Mouse (Mus musculus) left cerebral cortex, postnatal 4 days (tissue): Measurements from ENCODE around the gene Crispld2. TPM values are rescaled to one million over a fixed set of nuclear protein-coding genes. Genes with fewer than 3 reads are reported as not detected.

Experiments
- DNase-seq: peaks from one replicate; pipeline ENCODE4 v3.0.0-alpha.2; 2022
- intact Hi-C: fragments of 180-260 bp; cut with DNase I; formaldehyde crosslinking; loops from one replicate; pipeline ENCODE4 v1.15.1; 2025
- total RNA-seq, 2 experiments: library from RNA; stranded (reverse); gene quantifications; 2 replicates each; pipeline ENCODE4 v1.2.3; 2021

Crispld2 gene
- total RNA-seq, 2 experiments from 2014 or later, result 1.7 to 1.8 TPM

DNA sequence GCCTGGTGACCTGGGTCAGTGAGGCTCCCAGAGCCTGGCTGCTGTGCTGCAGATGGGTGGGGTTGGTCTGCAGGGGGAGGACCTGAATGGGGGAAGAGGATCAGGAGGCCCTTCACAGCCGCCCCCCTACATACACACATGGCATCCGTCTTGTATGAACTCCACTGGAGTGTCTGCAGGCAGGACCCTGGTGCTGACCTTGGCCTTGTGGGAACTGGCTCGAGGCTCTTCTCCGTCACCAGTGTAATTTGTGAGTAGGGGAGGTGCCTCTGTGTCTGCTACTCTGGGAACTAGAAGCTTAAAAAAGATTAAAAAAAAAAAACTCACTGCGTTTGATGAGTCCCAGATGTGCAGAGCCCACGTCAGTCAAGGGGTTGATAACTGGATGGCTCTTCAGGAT lies 2.3 kb downstream of the Crispld2 start:
- DNase-seq, result no peak
- intact Hi-C loops, result no loop called here

DNA sequence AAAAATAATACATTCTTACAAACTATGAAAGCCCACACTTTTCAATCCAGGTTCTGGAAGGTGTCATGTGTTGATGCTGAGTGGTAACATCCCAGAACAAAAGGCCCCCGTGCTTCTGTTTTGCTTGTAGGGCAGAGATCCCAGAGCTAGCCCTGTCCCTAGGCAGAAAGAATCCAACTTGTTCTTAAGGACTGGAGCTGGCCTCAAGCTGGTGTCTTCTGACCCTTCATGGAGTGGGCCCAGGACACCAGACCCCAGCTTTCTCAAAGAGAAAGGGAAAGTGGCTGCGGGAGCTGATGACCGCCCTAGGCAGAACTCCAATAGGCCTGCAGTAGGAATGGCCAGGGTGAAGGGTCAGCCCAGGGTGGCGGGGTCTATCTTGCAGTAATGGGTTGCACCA lies 5.0 kb downstream of the Crispld2 start:
- DNase-seq, result no peak
- intact Hi-C loops, result no loop called here

DNA sequence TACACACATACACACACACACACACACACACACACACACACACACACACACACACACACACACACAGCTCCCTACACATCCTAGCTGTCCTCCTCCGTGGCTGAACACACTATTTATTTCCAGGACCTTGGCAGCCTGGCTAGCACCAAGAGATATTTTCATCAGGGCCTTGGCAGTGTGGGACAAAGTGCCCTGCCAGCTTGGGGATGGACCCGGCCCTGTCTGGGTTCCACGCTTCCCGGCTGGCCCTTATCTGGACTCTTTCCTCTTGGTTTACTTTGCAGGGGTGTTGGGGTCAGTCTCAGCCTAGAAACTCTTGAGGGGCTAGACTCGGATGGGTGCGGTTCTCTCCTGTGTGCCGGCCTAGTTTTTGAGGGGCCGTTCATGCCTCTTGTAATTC lies 8.2 kb downstream of the Crispld2 start:
- DNase-seq, result no peak
- intact Hi-C loops, result no loop called here

DNA sequence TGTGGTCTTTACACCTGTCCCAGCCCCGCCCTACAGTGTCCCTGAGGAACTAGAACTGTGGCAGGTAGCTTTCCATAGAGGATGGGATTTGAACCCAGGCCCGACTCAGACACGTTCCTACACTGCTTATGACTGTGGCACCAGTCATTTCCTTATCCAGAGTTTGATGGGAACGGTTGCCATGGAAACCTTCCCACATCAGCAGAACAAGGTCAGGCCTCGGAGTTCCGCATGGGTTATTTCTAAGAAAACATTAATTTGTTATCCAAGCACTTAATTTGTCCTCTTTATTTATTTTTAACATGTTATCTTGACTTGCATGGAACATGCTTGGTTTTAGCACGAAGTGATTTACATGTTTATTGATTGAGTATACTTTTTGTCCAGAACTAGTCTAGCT lies 9.5 kb downstream of the Crispld2 start:
- intact Hi-C loops, result no loop called here
- no peak for DNase-seq

DNA sequence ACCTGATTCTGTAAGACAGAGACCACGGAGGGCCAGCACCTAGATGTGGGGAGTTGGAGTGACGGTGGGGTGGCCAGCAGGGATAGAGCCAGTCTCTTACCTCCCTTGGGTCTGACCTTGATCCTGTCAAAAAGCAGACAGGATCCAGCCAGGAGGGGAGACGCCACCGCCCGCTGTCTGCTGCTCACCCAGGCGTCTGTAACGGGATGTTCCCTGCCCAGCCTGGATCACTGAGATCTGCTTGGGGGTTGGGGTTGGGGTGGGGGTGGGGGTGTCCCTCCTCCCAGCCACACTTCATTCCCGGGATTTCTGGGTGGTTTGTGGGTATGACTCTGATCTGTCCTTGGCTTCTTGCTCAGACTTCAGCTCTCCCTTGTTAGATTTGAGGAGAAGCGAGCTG lies 10.1 kb downstream of the Crispld2 start:
- DNase-seq, result no peak
- intact Hi-C loops, result no loop called here

DNA sequence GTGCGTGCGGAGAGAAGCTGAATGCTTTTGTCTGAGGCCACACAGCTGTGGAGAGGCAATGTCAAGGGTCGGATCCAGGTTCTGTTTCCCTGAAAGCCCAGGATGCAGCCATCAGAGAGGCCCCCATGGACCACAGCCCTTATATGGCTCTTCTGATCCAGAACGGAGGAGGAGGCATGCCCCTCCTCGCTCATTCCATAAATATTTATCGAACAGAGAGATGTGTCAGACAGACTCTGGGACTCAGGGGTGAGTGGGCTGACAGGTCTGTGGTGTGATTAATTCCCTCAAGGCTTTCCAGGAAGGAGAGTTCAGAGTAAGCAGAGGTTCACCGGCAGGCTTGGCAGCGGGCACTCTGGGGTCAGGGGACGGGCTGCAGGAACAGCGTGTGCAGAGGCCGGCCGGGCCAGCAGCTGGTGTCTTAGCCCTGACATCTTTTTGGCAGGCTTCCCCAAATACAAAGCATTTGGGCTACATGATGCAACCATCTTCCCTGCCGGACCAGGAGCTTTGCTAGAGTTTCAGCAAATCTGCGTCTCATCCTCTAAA lies 12.0 kb downstream of the Crispld2 start:
- peak; percentile 57 for DNase-seq
- intact Hi-C loops, result no loop called here

DNA sequence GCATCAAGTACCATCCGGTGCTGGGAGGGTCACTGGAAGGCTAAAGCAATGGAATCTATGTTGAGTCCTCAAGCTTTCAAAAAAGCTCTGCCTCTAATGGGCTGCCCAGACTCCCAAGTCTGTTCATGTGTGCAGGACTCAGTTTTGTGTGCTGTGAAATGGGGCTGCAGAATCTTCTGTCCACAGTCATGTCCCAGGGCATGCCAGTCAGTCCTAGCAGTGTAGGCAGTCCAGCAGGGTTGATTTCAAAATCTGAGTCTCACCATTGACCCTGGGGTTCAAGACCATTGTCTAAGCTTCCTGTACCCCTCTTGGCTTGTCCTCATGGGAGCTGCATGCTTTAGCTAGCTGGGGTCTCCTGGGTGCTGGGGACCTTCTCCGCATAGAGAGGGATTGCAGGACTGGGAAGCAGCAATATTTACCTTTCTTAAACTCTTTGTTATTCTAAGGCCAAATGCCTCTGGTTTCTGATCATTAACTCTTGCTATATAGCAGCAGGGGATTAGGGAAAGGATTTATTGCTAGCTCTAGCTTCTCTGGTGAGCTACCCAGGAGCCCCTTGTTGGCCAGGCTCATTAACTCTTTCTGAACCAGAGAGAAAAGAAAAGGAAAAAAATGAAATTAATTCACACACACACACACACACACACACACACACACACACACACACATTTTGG lies 12.6 kb downstream of the Crispld2 start:
- no peak for DNase-seq
- intact Hi-C loops, result no loop called here

DNA sequence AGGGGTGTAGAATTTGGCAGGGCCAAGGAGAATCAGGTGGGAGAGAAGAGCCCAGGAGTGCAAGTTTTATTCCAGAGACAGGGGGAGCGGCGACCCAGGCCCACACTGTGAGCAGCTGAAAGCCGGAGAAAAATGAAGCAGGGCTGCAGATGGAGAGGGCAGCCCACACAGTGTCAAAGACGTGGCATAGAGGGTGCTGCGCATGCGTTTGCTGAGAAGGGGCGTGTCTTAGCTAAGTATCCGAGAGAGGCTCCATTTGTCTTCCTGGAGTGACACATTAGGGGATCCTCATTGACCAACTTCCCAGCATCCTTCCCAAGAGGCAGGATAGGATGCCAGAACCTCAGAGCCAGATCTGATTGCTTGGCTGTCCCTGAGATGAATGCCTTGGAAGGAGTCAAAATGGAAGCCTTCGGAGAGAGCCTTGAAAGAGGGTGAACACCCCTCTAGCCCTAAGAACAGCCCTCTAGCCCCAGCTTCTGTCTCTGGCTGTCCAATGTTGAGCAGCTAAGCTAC lies 14.5 kb downstream of the Crispld2 start:
- intact Hi-C loops, result no loop called here
- no peak for DNase-seq

DNA sequence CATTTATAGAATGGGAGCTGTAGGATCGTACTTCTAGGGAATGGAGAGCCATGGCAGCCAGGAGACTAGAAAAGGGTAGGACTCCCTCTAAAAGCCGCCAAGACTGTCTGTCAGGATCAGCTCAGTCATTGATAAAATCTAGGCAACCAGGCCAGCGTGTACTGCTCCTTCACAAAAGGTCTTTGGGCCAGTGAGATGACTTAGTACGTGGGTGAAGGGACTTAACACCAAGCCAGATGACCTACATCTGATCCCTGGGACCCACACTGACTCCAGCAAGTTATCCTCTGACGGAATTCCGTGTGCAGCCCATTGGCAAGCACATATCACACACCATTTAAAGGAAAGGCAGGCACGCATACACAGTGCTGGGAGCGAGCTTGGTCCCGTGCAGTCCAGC lies 14.9 kb downstream of the Crispld2 start:
- intact Hi-C loops, result no loop called here
- DNase-seq, result no peak

DNA sequence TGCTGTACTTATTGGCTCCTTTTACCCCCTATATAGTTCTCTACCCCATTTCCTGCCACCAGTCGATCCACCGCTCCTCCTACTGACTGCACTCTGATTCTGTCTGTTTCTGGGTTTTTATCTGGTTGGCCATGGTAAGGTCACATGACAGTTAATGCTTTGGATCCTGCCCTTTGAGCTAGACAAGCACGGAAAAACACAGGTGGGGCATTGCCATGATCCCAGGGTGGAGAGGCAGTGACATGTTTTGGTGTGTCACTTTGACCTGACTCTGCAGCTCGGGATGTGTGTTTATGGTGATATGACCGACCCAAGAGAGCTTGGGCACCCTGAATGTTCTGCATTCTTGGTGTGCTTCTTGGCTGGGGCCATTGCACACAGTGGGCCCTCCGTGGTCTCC lies 17.0 kb downstream of the Crispld2 start:
- intact Hi-C loops, result no loop called here
- DNase-seq, result no peak

DNA sequence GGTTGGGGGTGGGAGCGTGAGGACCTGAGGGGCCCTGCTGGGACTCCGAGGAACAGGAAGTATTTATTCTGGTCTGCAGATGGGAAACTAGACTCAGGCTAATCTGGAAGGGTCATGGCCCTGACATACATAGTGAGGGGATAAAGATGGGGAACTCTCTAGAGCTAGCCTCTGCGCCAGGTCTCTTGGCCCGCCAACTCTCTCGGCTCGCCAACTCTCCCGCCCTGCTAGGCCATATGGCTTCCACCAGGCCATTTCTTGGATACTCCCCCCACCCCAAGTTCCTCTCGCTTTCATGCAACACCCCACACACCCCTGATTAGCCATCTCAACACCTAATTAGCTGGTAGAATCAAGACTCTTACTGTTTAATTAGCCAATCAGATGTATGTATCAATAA lies 20.3 kb downstream of the Crispld2 start:
- DNase-seq, result no peak
- intact Hi-C loops, result no loop called here

DNA sequence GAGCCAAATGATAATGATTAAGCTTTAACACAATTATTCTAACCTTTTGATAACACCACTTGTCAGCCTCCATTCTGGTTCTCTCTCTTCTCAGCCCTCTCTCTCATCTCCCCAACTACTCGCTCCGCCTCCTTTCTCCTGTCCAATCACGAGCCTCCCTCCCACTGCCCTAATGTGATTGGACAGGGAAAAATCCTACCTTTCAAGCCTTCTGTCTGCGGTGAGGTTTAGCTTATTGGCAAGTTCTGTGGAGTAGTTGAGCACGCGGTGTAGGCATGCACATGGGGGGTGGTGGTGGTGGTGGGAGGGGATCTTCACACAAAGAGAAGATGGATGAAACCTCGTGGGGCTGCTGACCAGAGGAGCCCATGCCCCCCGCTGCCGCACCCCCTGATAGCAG lies 20.7 kb downstream of the Crispld2 start:
- intact Hi-C loops, result no loop called here

DNA sequence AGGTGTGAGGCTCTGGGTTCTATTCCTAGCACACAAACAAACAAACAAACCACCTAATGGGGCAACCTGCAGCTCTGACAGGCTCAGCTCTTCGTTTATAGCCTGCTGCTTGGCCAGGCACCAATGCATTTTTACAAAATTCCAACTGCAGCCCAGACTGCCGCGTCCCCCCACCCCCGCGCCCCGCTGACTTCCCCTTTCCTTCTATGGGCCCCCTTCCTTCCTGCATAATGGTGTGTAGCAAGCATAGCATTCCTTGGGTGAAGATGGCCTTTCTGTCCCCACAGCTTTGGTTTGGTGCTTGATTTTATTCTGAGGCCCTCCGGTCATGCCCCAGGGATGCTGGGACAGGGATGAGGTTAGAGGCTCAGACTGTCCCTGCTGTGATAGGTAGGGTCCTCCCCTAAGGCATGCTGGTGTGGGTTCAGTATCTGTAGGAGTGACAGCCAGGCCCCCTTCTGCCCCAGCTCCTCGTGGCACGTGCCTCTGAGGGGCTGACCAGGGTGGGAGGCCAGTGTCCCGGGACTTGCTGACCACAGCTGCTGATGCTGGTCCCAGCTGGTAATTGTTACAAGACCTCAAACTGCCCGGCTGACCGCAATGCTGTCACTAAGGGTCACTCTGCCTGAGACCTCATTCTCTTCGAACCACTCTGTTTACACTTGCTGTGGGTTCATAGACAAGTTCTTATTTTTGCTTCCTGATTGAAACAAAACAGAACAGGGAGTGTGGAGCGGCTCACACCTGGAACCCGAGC lies 22.2 kb downstream of the Crispld2 start:
- DNase-seq, result no peak
- intact Hi-C loops, result no loop called here

More for the DNA sequence above, 20.7 kb downstream of the Crispld2 start:
- no peak for DNase-seq

DNA sequence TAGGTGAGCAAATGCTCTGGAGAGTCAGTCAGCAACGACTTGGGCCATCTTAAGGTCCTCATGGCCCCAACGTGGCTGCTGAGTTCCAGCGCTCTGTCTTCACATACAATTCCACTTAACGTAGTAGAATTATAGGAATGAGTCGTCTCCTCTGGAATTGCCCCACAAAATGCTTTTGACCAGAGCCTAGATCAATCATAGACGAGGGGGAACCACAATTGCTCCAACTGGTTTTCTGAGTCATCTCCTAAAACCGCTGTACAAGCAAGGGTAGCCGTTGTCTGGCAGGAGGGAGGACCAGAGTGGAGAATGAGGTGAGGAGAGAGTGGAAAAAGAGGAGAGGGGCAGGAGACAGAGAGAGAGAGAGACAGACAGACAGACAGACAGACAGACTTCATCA lies 23.7 kb downstream of the Crispld2 start:
- intact Hi-C loops, result no loop called here
- DNase-seq, result no peak

DNA sequence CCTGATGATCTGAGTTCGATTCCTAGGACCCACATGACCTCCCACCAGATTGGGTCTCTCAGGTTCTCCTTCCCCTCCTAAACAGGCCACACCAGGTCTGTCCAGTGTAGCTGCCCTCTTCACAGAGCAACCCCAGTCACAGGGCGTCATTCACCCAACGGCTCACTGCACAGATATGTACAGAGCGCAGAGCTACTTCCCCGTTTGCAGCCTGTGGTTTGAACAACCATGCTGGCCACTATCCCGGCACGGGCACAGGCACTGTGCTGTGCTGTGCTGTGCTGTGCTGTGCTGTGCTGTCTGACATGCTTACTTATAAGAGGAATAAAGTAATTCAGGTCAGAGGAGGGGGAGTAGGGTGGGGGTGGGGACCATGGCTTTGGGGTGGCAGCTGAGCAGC lies 24.2 kb downstream of the Crispld2 start:
- no peak for DNase-seq
- intact Hi-C loops, result no loop called here

DNA sequence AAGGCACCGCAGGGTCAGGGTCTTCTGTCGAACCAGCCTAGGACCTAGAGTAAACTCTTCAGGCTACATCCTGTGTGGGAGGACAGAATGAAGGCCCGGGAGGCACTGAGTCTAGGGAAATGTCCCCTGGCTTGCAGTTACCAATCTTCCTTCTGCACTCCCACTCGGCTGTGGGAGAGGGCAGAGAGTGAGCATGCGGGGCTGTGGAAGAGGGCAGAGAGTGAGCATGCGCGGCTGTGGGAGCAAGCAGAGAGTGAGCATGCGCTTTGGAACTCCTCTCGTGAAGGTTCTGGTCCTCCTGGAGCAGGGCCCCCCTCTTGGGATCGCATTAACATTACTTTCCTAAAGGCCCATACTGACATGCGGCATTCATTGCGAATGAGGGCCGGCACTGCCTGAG lies 25.1 kb downstream of the Crispld2 start:
- intact Hi-C loops, result no loop called here
- no peak for DNase-seq

DNA sequence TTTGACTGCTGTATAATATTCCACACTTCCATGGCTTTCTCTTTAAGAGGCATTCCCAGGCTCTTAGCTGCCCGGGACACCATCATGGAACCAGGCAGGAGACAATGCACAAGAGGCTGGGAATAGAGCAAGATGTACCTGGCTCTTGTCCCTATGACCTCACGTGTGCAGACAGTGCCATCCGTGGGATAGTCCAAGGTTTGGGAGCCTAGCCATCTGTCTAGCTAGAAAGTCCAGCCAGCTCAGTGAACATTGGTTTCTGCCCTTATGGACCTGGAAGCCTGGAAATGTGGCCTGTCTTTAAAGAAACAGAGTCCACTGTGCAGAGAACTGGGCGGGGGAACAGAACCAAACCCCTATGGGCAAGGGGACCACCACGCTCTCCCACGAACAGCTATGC lies 25.5 kb downstream of the Crispld2 start:
- intact Hi-C loops, result no loop called here
- DNase-seq, result no peak

DNA sequence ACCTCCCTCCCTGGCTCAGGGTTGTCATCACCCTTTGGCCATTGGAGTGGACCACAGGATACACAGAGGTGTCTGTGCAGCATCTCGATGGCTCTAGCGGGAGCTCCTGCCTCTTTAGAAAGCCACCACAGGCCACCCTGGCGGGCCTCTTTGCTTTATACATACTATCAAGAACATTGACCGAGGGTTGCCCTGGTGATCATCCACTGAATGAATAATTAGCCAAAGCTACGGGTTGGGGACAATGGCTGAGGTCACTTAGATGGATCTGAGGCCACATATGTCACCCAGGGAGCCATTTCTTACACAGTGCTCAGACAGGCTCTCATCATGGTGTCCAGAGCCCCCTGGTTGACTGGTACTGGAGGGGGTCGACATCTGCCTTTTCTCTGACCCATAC lies 26.1 kb downstream of the Crispld2 start:
- no peak for DNase-seq
- intact Hi-C loops, result no loop called here

DNA sequence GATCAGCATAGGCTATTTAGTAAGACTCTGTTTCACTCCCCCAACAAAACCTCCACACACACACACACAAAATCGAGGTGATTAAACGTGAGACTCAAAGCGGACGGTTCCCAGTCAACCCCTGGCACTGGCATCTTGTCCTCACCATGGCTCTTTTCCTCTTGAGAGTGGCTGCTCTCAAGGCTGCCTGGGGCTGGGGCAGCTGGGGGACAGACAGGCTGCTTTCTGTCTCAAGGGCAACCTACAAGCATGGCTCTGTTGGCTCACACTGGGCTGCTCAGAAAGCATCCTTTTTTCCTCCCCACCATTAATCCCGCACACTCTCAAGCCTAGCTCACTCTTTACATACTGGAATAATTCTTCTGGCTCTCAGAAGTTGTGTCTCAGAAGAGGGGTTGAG lies 27.1 kb downstream of the Crispld2 start:
- DNase-seq, result no peak
- intact Hi-C loops, result no loop called here

DNA sequence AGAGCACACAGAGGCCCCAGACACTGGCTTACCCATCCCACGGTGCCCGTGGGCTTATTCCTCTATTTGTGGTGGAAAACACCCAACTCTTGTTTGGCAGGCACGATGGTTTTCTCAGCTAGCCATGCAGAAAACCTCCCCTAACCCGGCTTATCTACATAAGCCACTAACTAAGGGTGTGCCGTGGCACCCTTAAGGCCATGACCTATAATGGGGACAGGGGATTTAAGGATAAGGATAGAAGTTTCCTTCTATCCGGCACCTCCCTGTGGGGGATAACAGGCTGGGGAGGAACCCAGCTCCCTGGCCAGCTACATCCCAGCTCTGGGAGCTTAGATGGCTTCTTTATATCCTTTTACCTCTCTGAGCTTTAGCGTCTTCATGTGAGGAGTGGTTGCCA lies 28.1 kb downstream of the Crispld2 start:
- intact Hi-C loops, result no loop called here
- DNase-seq, result no peak

DNA sequence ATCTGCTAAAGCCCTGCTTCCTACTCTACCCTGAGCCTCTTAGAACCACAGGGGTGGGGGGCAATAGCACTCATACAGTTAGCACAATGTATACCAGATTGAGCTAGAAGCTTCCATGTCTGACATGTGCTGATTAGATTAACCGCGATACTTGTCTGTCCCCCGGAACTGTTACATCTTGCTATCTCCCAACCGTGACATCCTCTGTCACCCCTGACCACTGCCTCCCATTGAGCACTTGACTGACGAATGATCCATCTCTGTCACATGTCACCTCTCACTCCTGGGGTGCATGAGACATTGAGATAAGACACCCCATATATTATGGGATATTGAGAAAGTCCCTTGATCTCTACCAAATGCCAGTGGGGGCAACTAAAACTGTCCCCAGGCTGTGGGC lies 34.0 kb downstream of the Crispld2 start:
- DNase-seq, result no peak
- intact Hi-C loops, result no loop called here

DNA sequence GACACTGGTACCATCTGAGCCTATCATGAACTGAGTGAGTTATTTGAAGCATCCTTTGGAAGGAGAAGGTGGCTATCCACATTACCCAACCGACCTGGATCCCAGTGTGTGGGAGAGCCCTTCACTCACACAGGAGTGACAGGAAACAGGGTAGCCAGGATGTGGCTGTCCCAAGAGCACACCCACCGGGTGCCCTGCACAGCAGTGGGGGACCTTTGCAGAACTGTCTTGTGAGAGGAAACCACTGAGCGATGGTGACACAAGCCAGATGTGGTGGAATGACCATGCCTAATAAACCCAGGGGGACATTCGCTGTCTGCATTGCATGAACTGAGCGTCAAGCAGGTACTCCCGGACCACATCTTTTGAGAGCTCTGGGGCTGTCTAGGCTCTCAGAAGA lies 34.8 kb downstream of the Crispld2 start:
- intact Hi-C loops, result no loop called here
- no peak for DNase-seq
